Mouse (Mus musculus) heart, adult 2 months (tissue): ENCODE data around the gene Gpr137c.

ENCODE experiments used
- CTCF ChIP-seq: fragments of 200-600 bp; IDR thresholded peaks from 2 replicates; pipeline ENCODE4 v1.8.1; 2022; ENCODE audit warnings: antibody characterized with exemption, mild to moderate bottlenecking, moderate library complexity
- EP300 ChIP-seq: fragments of 200-500 bp; IDR thresholded peaks from 2 replicates; pipeline ENCODE4 v1.6.1; 2011; ENCODE audit warnings: low read depth, low read length, control low read depth; ENCODE audit not compliant: insufficient read depth
- POLR2A ChIP-seq: fragments of 200-500 bp; IDR thresholded peaks from 2 replicates; pipeline ENCODE4 v1.6.1; 2011; ENCODE audit warnings: mild to moderate bottlenecking, low read depth, low read length, control low read depth; ENCODE audit not compliant: insufficient read depth

- TF ChIP-seq POLR2A (no peak), CTCF (no peak), EP300 (no peak)
Observed at GRCm38 (mm10) chr14:45329018-45329588, 109.6 kb downstream of the Gpr137c start.
